Mouse (Mus musculus) embryo, embryonic 9.5 days (tissue): ENCODE data around the gene 3110040N11Rik.

Experiments
- DNase-seq: peaks from one replicate; pipeline ENCODE4 v3.0.0-alpha.2; 2017; ENCODE audit errors: extremely low spot score

Gene 3110040N11Rik

GRCm38 (mm10) chr7:81738720-81739385 is 50.4 kb downstream of the 3110040N11Rik start:
- no peak for DNase-seq

- no peak for DNase-seq
Measured at GRCm38 (mm10) chr7:81735300-81736048, 53.8 kb downstream of the 3110040N11Rik start.

- no peak for DNase-seq
Measured at GRCm38 (mm10) chr7:81732183-81733089, 56.8 kb downstream of the 3110040N11Rik start.
